Mouse (Mus musculus) spleen, adult 18-20 months (tissue): ENCODE measurements at regions not wholly inside any gene's neighbourhood (a gene's known extent, or its start where the extent isn't known, plus 50 kb on each side); places are given as distances from the start of the nearest gene placed in this dataset.

Experiments
- DNase-seq, 2 experiments: peaks; one replicate each; pipeline ENCODE4 v3.0.0; 2022; ENCODE audit warnings: mixed read lengths in 2 of 2

GRCm38 (mm10) chr7:39882113-39882512, 364.5 kb downstream of the Zfp619 start:
- no peak for DNase-seq

- no peak for DNase-seq
These were observed 376.8 kb downstream of the Zfp619 start for GRCm38 (mm10) chr7:39894208-39894896.

GRCm38 (mm10) chr7:39896918-39897317, 379.4 kb downstream of the Zfp619 start:
- DNase-seq: no peak

GRCm38 (mm10) chr7:39898268-39898667, 380.7 kb downstream of the Zfp619 start:
- no peak for DNase-seq

- no peak for DNase-seq
These were observed 416.4 kb downstream of the Zfp619 start for GRCm38 (mm10) chr7:39933946-39934345.

- DNase-seq: no peak
These were observed 419.7 kb downstream of the Zfp619 start for GRCm38 (mm10) chr7:39937262-39937661.

- no peak for DNase-seq
These were observed 424.8 kb downstream of the Zfp619 start for GRCm38 (mm10) chr7:39942262-39942900.

- no peak for DNase-seq
These were observed 436.5 kb downstream of the Zfp619 start for GRCm38 (mm10) chr7:39954110-39954509.

- DNase-seq: no peak
These were observed 437.4 kb downstream of the Zfp619 start for GRCm38 (mm10) chr7:39954931-39955330.

- DNase-seq: no peak
These were observed 460.6 kb downstream of the Zfp619 start for GRCm38 (mm10) chr7:39978121-39978520.

- DNase-seq: no peak
These were observed 464.1 kb downstream of the Zfp619 start for GRCm38 (mm10) chr7:39981647-39982046.
